Mouse (Mus musculus): ENCODE results near the gene Micall1. TPM values are rescaled to one million over a fixed set of nuclear protein-coding genes. Genes with fewer than 3 reads are reported as not detected.

The Micall1 gene
- total RNA-seq, 2 experiments from 2014 or later: 11.2 to 14.5 TPM

GRCm38 (mm10) chr15:79099456-79099855 is 9.2 kb upstream of the Micall1 start:
- Histone ChIP-seq H3K4me3 (no peak overlapping the region), H3K27ac (peak overlapping the region; percentile 83)
- no peak for TF ChIP-seq CTCF (IDR thresholded peaks at IDR 0.05)
- DNase-seq: no peak
- intact Hi-C loops (cut with DNase I): no loop called here

GRCm38 (mm10) chr15:79100391-79100790 is 8.3 kb upstream of the Micall1 start:
- H3K27ac ChIP-seq: no peak overlapping the region
- intact Hi-C loops (cut with DNase I): no loop called here
- no peak for TF ChIP-seq CTCF (IDR thresholded peaks at IDR 0.05)

GRCm38 (mm10) chr15:79101531-79101930 is 7.2 kb upstream of the Micall1 start:
- peak overlapping the region; percentile 31; the same call in 1 of the 2 replicates for H3K27ac ChIP-seq
- no peak for DNase-seq
- intact Hi-C loops (cut with DNase I): no loop called here

More at GRCm38 (mm10) chr15:79100391-79100790, 8.3 kb upstream of the Micall1 start:
- DNase-seq: no peak
- H3K4me3 ChIP-seq: no peak overlapping the region

GRCm38 (mm10) chr15:79103264-79103663 is 5.4 kb upstream of the Micall1 start:
- intact Hi-C loops (cut with DNase I): no loop called here
- no peak overlapping the region for H3K27ac ChIP-seq
- no peak for TF ChIP-seq CTCF (IDR thresholded peaks at IDR 0.05)
- DNase-seq: no peak
- no peak overlapping the region for H3K4me3 ChIP-seq

More at GRCm38 (mm10) chr15:79101531-79101930, 7.2 kb upstream of the Micall1 start:
- TF ChIP-seq CTCF (IDR thresholded peaks at IDR 0.05): no peak
- no peak overlapping the region for H3K4me3 ChIP-seq

GRCm38 (mm10) chr15:79105804-79106203 is 2.9 kb upstream of the Micall1 start:
- Histone ChIP-seq H3K27ac (no peak overlapping the region), H3K4me3 (no peak overlapping the region)
- intact Hi-C loops (cut with DNase I): no loop called here
- no peak for TF ChIP-seq CTCF (IDR thresholded peaks at IDR 0.05)
- no peak for DNase-seq

- peak overlapping the region; percentile 95 for H3K27ac ChIP-seq
- no peak for TF ChIP-seq CTCF (IDR thresholded peaks at IDR 0.05)
- DNase-seq: no peak
- peak overlapping the region; percentile 99 for H3K4me3 ChIP-seq
- intact Hi-C loops (cut with DNase I): no loop called here
Measured at GRCm38 (mm10) chr15:79107966-79108365, 732 bp upstream of the Micall1 start.

GRCm38 (mm10) chr15:79109321-79109934 is 730 bp downstream of the Micall1 start:
- no peak for DNase-seq
- no peak for TF ChIP-seq CTCF (IDR thresholded peaks at IDR 0.05)
- peak overlapping the region; percentile 95 for H3K27ac ChIP-seq
- H3K4me3 ChIP-seq: peak overlapping the region; percentile 99
- intact Hi-C loops (cut with DNase I): no loop called here

- no peak for TF ChIP-seq CTCF (IDR thresholded peaks at IDR 0.05)
- intact Hi-C loops (cut with DNase I): no loop called here
- H3K4me3 ChIP-seq: peak overlapping the region; percentile 99
- no peak for DNase-seq
- peak overlapping the region; percentile 95; the same call in 1 of the 2 replicates for H3K27ac ChIP-seq
Measured at GRCm38 (mm10) chr15:79110031-79110430, 1.3 kb downstream of the Micall1 start.

- no peak for TF ChIP-seq CTCF (IDR thresholded peaks at IDR 0.05)
- H3K27ac ChIP-seq: peak overlapping the region; percentile 95; the same call in 1 of the 2 replicates
- intact Hi-C loops (cut with DNase I): no loop called here
Measured at GRCm38 (mm10) chr15:79110528-79110927, 1.8 kb downstream of the Micall1 start.

GRCm38 (mm10) chr15:79111774-79112173 is 3.1 kb downstream of the Micall1 start:
- Histone ChIP-seq H3K27ac (no peak overlapping the region), H3K4me3 (no peak overlapping the region)
- intact Hi-C loops (cut with DNase I): no loop called here
- no peak for TF ChIP-seq CTCF (IDR thresholded peaks at IDR 0.05)
- no peak for DNase-seq

More at GRCm38 (mm10) chr15:79110528-79110927, 1.8 kb downstream of the Micall1 start:
- H3K4me3 ChIP-seq: peak overlapping the region; percentile 99
- no peak for DNase-seq

- intact Hi-C loops (cut with DNase I): no loop called here
- H3K27ac ChIP-seq: no peak overlapping the region
- no peak for TF ChIP-seq CTCF (IDR thresholded peaks at IDR 0.05)
- no peak overlapping the region for H3K4me3 ChIP-seq
- no peak for DNase-seq
Measured at GRCm38 (mm10) chr15:79115276-79115675, 6.6 kb downstream of the Micall1 start.

- intact Hi-C loops (cut with DNase I): no loop called here
- no peak for TF ChIP-seq CTCF (IDR thresholded peaks at IDR 0.05)
- no peak for DNase-seq
- Histone ChIP-seq H3K27ac (no peak overlapping the region), H3K4me3 (no peak overlapping the region)
Measured at GRCm38 (mm10) chr15:79119491-79119890, 10.8 kb downstream of the Micall1 start.

GRCm38 (mm10) chr15:79122119-79122518 is 13.4 kb downstream of the Micall1 start:
- DNase-seq: no peak
- no peak for TF ChIP-seq CTCF (IDR thresholded peaks at IDR 0.05)

GRCm38 (mm10) chr15:79122546-79122945 is 13.8 kb downstream of the Micall1 start:
- H3K4me3 ChIP-seq: no peak overlapping the region
- DNase-seq: no peak
- no peak for TF ChIP-seq CTCF (IDR thresholded peaks at IDR 0.05)
- intact Hi-C loops (cut with DNase I): no loop called here
- H3K27ac ChIP-seq: peak overlapping the region; percentile 31

More at GRCm38 (mm10) chr15:79122119-79122518, 13.4 kb downstream of the Micall1 start:
- H3K27ac ChIP-seq: peak overlapping the region; percentile 31; the same call in 1 of the 2 replicates
- intact Hi-C loops (cut with DNase I): no loop called here
- H3K4me3 ChIP-seq: no peak overlapping the region

All from gastrocnemius, adult 2 months (tissue).